Mouse (Mus musculus) kidney, embryonic 14.5 days (tissue): ENCODE measurements around the gene Ankrd39. TPM values are rescaled to one million over a fixed set of nuclear protein-coding genes. Genes with fewer than 3 reads are reported as not detected.

ENCODE experiments used
- ATAC-seq: fragments of 200-750 bp; cut with Nextera tagmentation; 2 replicates; pipeline ENCODE4 v1.8.0; 2017; ENCODE audit warnings: moderate number of reproducible peaks, mild to moderate bottlenecking, moderate TSS enrichment, moderate library complexity; ENCODE audit not compliant: low FRiP score, low TSS enrichment
- H3K27ac ChIP-seq: fragments of 300-500 bp; sonication (generic); 2 replicates; pipeline ENCODE4 v1.5.1; 2014; ENCODE audit warnings: low read depth, mild to moderate bottlenecking, low read length, moderate library complexity, mixed read lengths
- H3K27me3 ChIP-seq: fragments of 300-500 bp; sonication (generic); 2 replicates; pipeline ENCODE4 v1.6.1; 2014; ENCODE audit warnings: mild to moderate bottlenecking, low read length; ENCODE audit not compliant: control insufficient read depth, insufficient read depth
- H3K36me3 ChIP-seq: fragments of 300-500 bp; sonication (generic); 2 replicates; pipeline ENCODE4 v1.6.1; 2014; ENCODE audit warnings: low read length, mixed read lengths; ENCODE audit not compliant: control insufficient read depth, insufficient read depth
- H3K4me1 ChIP-seq: fragments of 300-500 bp; sonication (generic); 2 replicates; pipeline ENCODE4 v1.6.1; 2014; ENCODE audit warnings: low read length, mixed read lengths; ENCODE audit not compliant: control insufficient read depth, insufficient read depth
- H3K4me2 ChIP-seq: fragments of 300-500 bp; sonication (generic); replicated peaks from 2 replicates; pipeline ENCODE4 v1.6.1; 2014; ENCODE audit warnings: low read depth, mild to moderate bottlenecking, low read length
- H3K4me3 ChIP-seq: fragments of 300-500 bp; sonication (generic); 2 replicates; pipeline ENCODE4 v1.5.1; 2014; ENCODE audit warnings: mild to moderate bottlenecking, low read length
- H3K9ac ChIP-seq: fragments of 300-500 bp; sonication (generic); 2 replicates; pipeline ENCODE4 v1.6.1; 2014; ENCODE audit warnings: low read depth, mild to moderate bottlenecking, low read length, moderate library complexity
- H3K9me3 ChIP-seq: fragments of 300-500 bp; sonication (generic); 2 replicates; pipeline ENCODE4 v1.6.1; 2016; ENCODE audit warnings: low read length; ENCODE audit not compliant: control insufficient read depth
- WGBS: fragments of 180-500 bp; shearing (Covaris S2); extraction: QIAGEN DNeasy Blood & Tissue Kit; methylation state at CpG from one replicate; pipeline ENCODE4 v1.1.7; 2014; 5-methylcytosine and 5-hydroxymethylcytosine counted together
- polyA plus RNA-seq: library from polyadenylated mRNA; unstranded; fragments of >200 nt; fragmentation: Nextera tagmentation; extraction: Ambion mirVana; gene quantifications from 2 replicates; pipeline ENCODE4 v1.2.1, GENCODE M21; 2014

Gene Ankrd39
- polyA plus RNA-seq, 1 experiment from 2014 or later, result 22.7 TPM

GRCm38 (mm10) chr1:36511289-36512021, 35.8 kb downstream of the Ankrd39 start, which contains the start of gene Cnnm3:
TSS of gene Cnnm3 (plus strand) at chr1:36511867.
- no peaks in the 10 kb centered on the region for H3K27me3 ChIP-seq
- H3K4me2 ChIP-seq, result peak within 1 kb of the TSS; percentile 69
- no peaks in the 10 kb centered on the region for H3K9me3 ChIP-seq
- 2% methylated on average over 42 of the region's 51 CpGs for WGBS
- peak within 1 kb of the TSS; percentile 98 for H3K27ac ChIP-seq
- H3K9ac ChIP-seq, result peak within 1 kb of the TSS; percentile 89
- H3K36me3 ChIP-seq, result peaks cover 13% of the 10 kb centered on the region
- peaks cover 18% of the 10 kb centered on the region for H3K4me1 ChIP-seq
- H3K4me3 ChIP-seq, result peak within 1 kb of the TSS; percentile 92
- ATAC-seq, result peak; percentile 99

- WGBS, result 83% methylated on average over 5 of the region's 5 CpGs
These were observed 39.0 kb downstream of the Ankrd39 start for GRCm38 (mm10) chr1:36508238-36508637.

GRCm38 (mm10) chr1:36501261-36501660, 46.0 kb downstream of the Ankrd39 start:
- Histone ChIP-seq H3K4me2 (no peak overlapping the region), H3K9me3 (no peaks in the 10 kb centered on the region), H3K27ac (no peak overlapping the region), H3K36me3 (peaks cover 20% of the 10 kb centered on the region; the same call in 1 of the 2 replicates), H3K4me3 (no peak overlapping the region), H3K4me1 (no peaks in the 10 kb centered on the region), H3K27me3 (no peaks in the 10 kb centered on the region), H3K9ac (no peak overlapping the region)
- peak; percentile 54; the same call in 1 of the 2 replicates for ATAC-seq
- WGBS, result 9% methylated on average over 3 of the region's 3 CpGs

More at GRCm38 (mm10) chr1:36508238-36508637, 39.0 kb downstream of the Ankrd39 start:
- Histone ChIP-seq H3K36me3 (peaks cover 19% of the 10 kb centered on the region), H3K4me1 (peaks cover 3% of the 10 kb centered on the region), H3K27me3 (no peaks in the 10 kb centered on the region), H3K27ac (no peak overlapping the region), H3K9ac (no peak overlapping the region), H3K9me3 (no peaks in the 10 kb centered on the region), H3K4me3 (no peak overlapping the region), H3K4me2 (no peak overlapping the region)
- no peak for ATAC-seq

- H3K27me3 ChIP-seq, result no peaks in the 10 kb centered on the region
- H3K4me2 ChIP-seq, result no peak overlapping the region
- H3K4me3 ChIP-seq, result no peak overlapping the region
- no peaks in the 10 kb centered on the region for H3K9me3 ChIP-seq
- H3K27ac ChIP-seq, result no peak overlapping the region
- WGBS, result 75% methylated on average over 2 of the region's 2 CpGs
- H3K36me3 ChIP-seq, result peaks cover 14% of the 10 kb centered on the region; the same call in 1 of the 2 replicates
- no peak overlapping the region for H3K9ac ChIP-seq
- H3K4me1 ChIP-seq, result peaks cover 1% of the 10 kb centered on the region
- ATAC-seq, result no peak
These were observed 49.9 kb downstream of the Ankrd39 start for GRCm38 (mm10) chr1:36497312-36497711.

GRCm38 (mm10) chr1:36496719-36497118, 50.5 kb downstream of the Ankrd39 start:
- H3K4me2 ChIP-seq, result no peak overlapping the region
- H3K9ac ChIP-seq, result no peak overlapping the region
- 32% methylated on average over 2 of the region's 2 CpGs for WGBS
- no peak for ATAC-seq
- no peak overlapping the region for H3K27ac ChIP-seq
- H3K4me1 ChIP-seq, result peaks cover 5% of the 10 kb centered on the region
- H3K27me3 ChIP-seq, result no peaks in the 10 kb centered on the region
- H3K4me3 ChIP-seq, result no peak overlapping the region
- H3K9me3 ChIP-seq, result no peaks in the 10 kb centered on the region
- peaks cover 14% of the 10 kb centered on the region; the same call in 1 of the 2 replicates for H3K36me3 ChIP-seq

GRCm38 (mm10) chr1:36493299-36493698, 53.9 kb downstream of the Ankrd39 start:
- H3K4me2 ChIP-seq, result no peak overlapping the region
- 50% methylated on average over 6 of the region's 6 CpGs for WGBS
- H3K36me3 ChIP-seq, result peaks cover 2% of the 10 kb centered on the region; the same call in 1 of the 2 replicates
- H3K4me3 ChIP-seq, result no peak overlapping the region
- no peaks in the 10 kb centered on the region for H3K9me3 ChIP-seq
- H3K9ac ChIP-seq, result no peak overlapping the region
- H3K27me3 ChIP-seq, result no peaks in the 10 kb centered on the region
- H3K4me1 ChIP-seq, result peaks cover 5% of the 10 kb centered on the region
- H3K27ac ChIP-seq, result no peak overlapping the region
- no peak for ATAC-seq

GRCm38 (mm10) chr1:36492416-36493139, 54.7 kb downstream of the Ankrd39 start:
- H3K9ac ChIP-seq, result 0 out of 2 replicates have a peak overlapping the region, but pooled peaks have one; percentile 28
- no peaks in the 10 kb centered on the region for H3K9me3 ChIP-seq
- no peak overlapping the region for H3K4me2 ChIP-seq
- ATAC-seq, result peak; percentile 91
- H3K4me1 ChIP-seq, result peaks cover 5% of the 10 kb centered on the region
- no peak overlapping the region for H3K27ac ChIP-seq
- H3K36me3 ChIP-seq, result no peaks in the 10 kb centered on the region
- 37% methylated on average over 9 of the region's 9 CpGs for WGBS
- H3K4me3 ChIP-seq, result no peak overlapping the region
- no peaks in the 10 kb centered on the region for H3K27me3 ChIP-seq

- no peak overlapping the region for H3K9ac ChIP-seq
- no peaks in the 10 kb centered on the region for H3K36me3 ChIP-seq
- ATAC-seq, result no peak
- H3K4me1 ChIP-seq, result peaks cover 5% of the 10 kb centered on the region
- 82% methylated on average over 6 of the region's 6 CpGs for WGBS
- no peak overlapping the region for H3K4me3 ChIP-seq
- no peaks in the 10 kb centered on the region for H3K9me3 ChIP-seq
- no peak overlapping the region for H3K4me2 ChIP-seq
- H3K27me3 ChIP-seq, result no peaks in the 10 kb centered on the region
- H3K27ac ChIP-seq, result no peak overlapping the region
These were observed 57.6 kb downstream of the Ankrd39 start for GRCm38 (mm10) chr1:36489661-36490060.
